Comparison of ENCODE assay signal across 21 mouse cellular contexts in the genomic region with DNA sequence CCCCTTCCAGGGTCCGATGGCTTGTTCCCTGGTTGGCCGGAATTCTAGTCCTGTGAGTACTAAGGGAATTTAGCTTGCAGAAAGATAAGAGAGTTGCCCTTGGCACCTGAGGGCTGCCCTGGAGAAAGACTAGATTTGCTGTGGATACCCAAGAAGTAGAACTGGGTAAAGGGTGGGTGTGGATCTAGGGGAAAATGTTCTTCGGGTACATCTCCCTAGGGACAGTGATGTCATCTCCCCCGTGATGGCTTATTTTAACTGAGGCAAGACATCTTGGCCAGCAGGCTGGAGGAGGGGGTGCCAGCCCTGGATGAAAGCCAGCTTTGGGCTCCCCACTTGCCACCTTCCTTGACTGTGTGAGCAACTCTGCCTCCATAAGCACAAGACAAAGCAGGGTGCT.
"Had no signal": no experiment of that assay in that cellular context is flagged by ENCODE, and none has a peak within 500 bp of the region (broad histone marks: within the 10 kb centered on the region; RNA-seq: fewer than 3 reads in every experiment).

No protein-coding gene starts in this region.

- H3K4me3 ChIP-seq: kidney, embryonic 15.5 days; left cerebral cortex, adult 2 months; limb, embryonic 12.5 days; limb, embryonic 15.5 days; megakaryocyte, embryonic 14.5 days; midbrain, embryonic 10.5 days; midbrain, embryonic 13.5 days; stomach, embryonic 15.5 days had no signal

- H3K9me3 ChIP-seq: kidney, embryonic 15.5 days; limb, embryonic 12.5 days; limb, embryonic 15.5 days; midbrain, embryonic 10.5 days; midbrain, embryonic 13.5 days; stomach, embryonic 15.5 days had no signal

- H3K36me3 ChIP-seq: kidney, embryonic 15.5 days; limb, embryonic 12.5 days; limb, embryonic 15.5 days; midbrain, embryonic 10.5 days; midbrain, embryonic 13.5 days; stomach, embryonic 15.5 days had no signal

- H3K27ac ChIP-seq: kidney, embryonic 15.5 days; left cerebral cortex, adult 2 months; limb, embryonic 12.5 days; limb, embryonic 15.5 days; liver, embryonic 14.5 days; midbrain, embryonic 10.5 days; midbrain, embryonic 13.5 days; stomach, embryonic 15.5 days had no signal

- H3K27me3 ChIP-seq: kidney, embryonic 15.5 days; limb, embryonic 12.5 days; limb, embryonic 15.5 days; midbrain, embryonic 13.5 days; stomach, embryonic 15.5 days had no signal

- H3K4me1 ChIP-seq: kidney, embryonic 15.5 days; limb, embryonic 12.5 days; limb, embryonic 15.5 days; midbrain, embryonic 10.5 days; midbrain, embryonic 13.5 days; stomach, embryonic 15.5 days had no signal

- DNase-seq: kidney, adult 11 months; kidney, adult 8-10 months; kidney, postnatal 10 days; kidney, postnatal 36 days; layer of hippocampus, postnatal 36 days; liver, postnatal 0 days; lung, embryonic 14.5 days; right cerebral cortex, adult 18-20 months; right cerebral cortex, postnatal 14 days; right cerebral cortex, postnatal 4 days; thymus, adult 18-20 months; thymus, postnatal 36 days had no signal
